Mouse (Mus musculus): ENCODE data around the gene Ssh1. TPM values are rescaled to one million over a fixed set of nuclear protein-coding genes. Genes with fewer than 3 reads are reported as not detected.

The Ssh1 gene
- polyA plus RNA-seq, 1 experiment, result 3.7 TPM

GRCm38 (mm10) chr5:113918654-113919053, 75.0 kb downstream of the Ssh1 start:
- Histone ChIP-seq H3K36me3 (ENCODE audit: control insufficient read depth, insufficient read depth) (no peaks in the 10 kb centered on the region), H3K27me3 (ENCODE audit: control insufficient read depth, insufficient read depth, insufficient read length) (no peaks in the 10 kb centered on the region), H3ac (ENCODE audit: control insufficient read depth, insufficient read length, low read depth) (no peak overlapping the region), H3K79me3 (ENCODE audit: low read depth) (no peaks in the 10 kb centered on the region), H3K79me2 (ENCODE audit: control insufficient read depth, insufficient read depth) (no peaks in the 10 kb centered on the region), H3K4me3 (ENCODE audit: insufficient read depth, poor library complexity, severe bottlenecking) (no peak overlapping the region)
- TF ChIP-seq MAX (IDR thresholded peaks at IDR 0.05) (no peak), MYOD1 (IDR thresholded peaks at IDR 0.05; ENCODE audit: control insufficient read depth, insufficient read length, low read depth) (no peak), USF1 (IDR thresholded peaks at IDR 0.05; ENCODE audit: low read depth) (no peak), MYOG (IDR thresholded peaks at IDR 0.05; ENCODE audit: control insufficient read depth, extremely low read depth, insufficient read length) (no peak), FOSL1 (IDR thresholded peaks at IDR 0.05; ENCODE audit: insufficient read depth, low read length, poor library complexity, severe bottlenecking) (no peak), CEBPB (IDR thresholded peaks at IDR 0.05; ENCODE audit: low read depth) (no peak), CTCF (IDR thresholded peaks at IDR 0.05; ENCODE audit: control insufficient read depth, insufficient read depth, insufficient read length) (no peak)

DNA sequence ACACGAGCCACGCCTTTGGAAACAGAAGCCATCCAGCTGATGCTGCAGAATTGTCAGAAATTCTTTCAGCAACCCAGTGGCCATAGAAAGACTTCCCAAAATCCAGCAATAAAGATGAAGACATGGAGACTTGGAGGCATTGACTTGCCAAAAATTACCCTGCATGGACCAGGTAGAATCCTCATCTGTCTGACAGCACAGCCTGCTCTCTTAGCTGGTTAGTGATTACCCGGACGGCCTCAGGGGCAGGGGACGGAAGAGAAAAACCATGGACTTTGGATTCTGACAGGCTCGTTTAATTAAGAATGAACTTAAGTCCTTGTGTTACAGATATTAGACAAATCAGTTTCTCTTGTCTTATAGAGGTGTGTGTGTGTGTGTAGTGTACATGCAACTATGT, 83.0 kb downstream of the Ssh1 start:
- Histone ChIP-seq H3K79me2 (ENCODE audit: control insufficient read depth, insufficient read depth) (peaks cover 27% of the 10 kb centered on the region), H3K79me3 (ENCODE audit: low read depth) (peaks cover 22% of the 10 kb centered on the region), H3K27me3 (ENCODE audit: control insufficient read depth, insufficient read depth, insufficient read length) (no peaks in the 10 kb centered on the region), H3ac (ENCODE audit: control insufficient read depth, insufficient read length, low read depth) (no peak overlapping the region), H3K4me3 (ENCODE audit: insufficient read depth, poor library complexity, severe bottlenecking) (no peak overlapping the region), H3K36me3 (ENCODE audit: control insufficient read depth, insufficient read depth) (no peaks in the 10 kb centered on the region)
- no peak for TF ChIP-seq CTCF (IDR thresholded peaks at IDR 0.05; ENCODE audit: control insufficient read depth, insufficient read depth, insufficient read length)
- TF ChIP-seq FOSL1 (IDR thresholded peaks at IDR 0.05; ENCODE audit: insufficient read depth, low read length, poor library complexity, severe bottlenecking), result no peak
- no peak for TF ChIP-seq MAX (IDR thresholded peaks at IDR 0.05)
- TF ChIP-seq MYOD1 (IDR thresholded peaks at IDR 0.05; ENCODE audit: control insufficient read depth, insufficient read length, low read depth), result no peak
- no peak for TF ChIP-seq CEBPB (IDR thresholded peaks at IDR 0.05; ENCODE audit: low read depth)
- no peak for TF ChIP-seq USF1 (IDR thresholded peaks at IDR 0.05; ENCODE audit: low read depth)
- no peak for TF ChIP-seq MYOG (IDR thresholded peaks at IDR 0.05; ENCODE audit: control insufficient read depth, extremely low read depth, insufficient read length)

DNA sequence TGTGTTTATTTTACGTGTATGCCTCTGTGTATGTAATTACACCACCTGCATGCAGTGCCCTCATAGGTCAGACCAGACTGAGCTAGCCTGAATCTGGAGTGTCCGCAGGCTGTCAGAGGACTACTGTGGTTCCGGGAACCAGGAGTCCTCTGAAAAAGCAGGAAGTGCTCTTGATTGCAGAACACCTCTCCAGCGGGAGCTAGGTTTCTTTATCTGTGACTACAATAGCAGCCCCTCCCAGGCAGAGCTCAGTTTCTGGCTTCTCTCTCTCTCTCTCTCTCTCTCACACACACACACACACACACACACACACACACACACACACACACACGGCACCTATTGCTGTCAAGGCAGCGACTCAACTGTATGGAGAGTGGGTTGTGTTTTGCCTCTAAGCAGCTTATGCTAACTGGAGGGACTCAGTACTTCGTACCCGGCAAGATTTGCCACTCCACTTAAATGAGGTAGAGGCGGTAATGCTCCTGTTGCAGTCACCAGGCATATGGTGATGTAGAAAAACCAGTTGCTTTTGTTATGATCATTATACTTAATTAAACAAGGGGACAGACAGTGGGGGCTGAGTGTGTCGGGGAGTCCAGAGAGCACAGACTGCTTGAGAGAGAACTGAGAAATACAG, 83.5 kb downstream of the Ssh1 start:
- no peak overlapping the region for H3ac ChIP-seq (ENCODE audit: control insufficient read depth, insufficient read length, low read depth)
- no peaks in the 10 kb centered on the region for H3K27me3 ChIP-seq (ENCODE audit: control insufficient read depth, insufficient read depth, insufficient read length)
- TF ChIP-seq CEBPB (IDR thresholded peaks at IDR 0.05; ENCODE audit: low read depth) (no peak), CTCF (IDR thresholded peaks at IDR 0.05; ENCODE audit: control insufficient read depth, insufficient read depth, insufficient read length) (no peak), MYOG (IDR thresholded peaks at IDR 0.05; ENCODE audit: control insufficient read depth, extremely low read depth, insufficient read length) (no peak), USF1 (IDR thresholded peaks at IDR 0.05; ENCODE audit: low read depth) (no peak), FOSL1 (IDR thresholded peaks at IDR 0.05; ENCODE audit: insufficient read depth, low read length, poor library complexity, severe bottlenecking) (no peak), MYOD1 (IDR thresholded peaks at IDR 0.05; ENCODE audit: control insufficient read depth, insufficient read length, low read depth) (no peak), MAX (IDR thresholded peaks at IDR 0.05) (no peak)
- no peaks in the 10 kb centered on the region for H3K36me3 ChIP-seq (ENCODE audit: control insufficient read depth, insufficient read depth)
- peaks cover 28% of the 10 kb centered on the region for H3K79me3 ChIP-seq (ENCODE audit: low read depth)
- no peak overlapping the region for H3K4me3 ChIP-seq (ENCODE audit: insufficient read depth, poor library complexity, severe bottlenecking)
- H3K79me2 ChIP-seq (ENCODE audit: control insufficient read depth, insufficient read depth), result peaks cover 32% of the 10 kb centered on the region

DNA sequence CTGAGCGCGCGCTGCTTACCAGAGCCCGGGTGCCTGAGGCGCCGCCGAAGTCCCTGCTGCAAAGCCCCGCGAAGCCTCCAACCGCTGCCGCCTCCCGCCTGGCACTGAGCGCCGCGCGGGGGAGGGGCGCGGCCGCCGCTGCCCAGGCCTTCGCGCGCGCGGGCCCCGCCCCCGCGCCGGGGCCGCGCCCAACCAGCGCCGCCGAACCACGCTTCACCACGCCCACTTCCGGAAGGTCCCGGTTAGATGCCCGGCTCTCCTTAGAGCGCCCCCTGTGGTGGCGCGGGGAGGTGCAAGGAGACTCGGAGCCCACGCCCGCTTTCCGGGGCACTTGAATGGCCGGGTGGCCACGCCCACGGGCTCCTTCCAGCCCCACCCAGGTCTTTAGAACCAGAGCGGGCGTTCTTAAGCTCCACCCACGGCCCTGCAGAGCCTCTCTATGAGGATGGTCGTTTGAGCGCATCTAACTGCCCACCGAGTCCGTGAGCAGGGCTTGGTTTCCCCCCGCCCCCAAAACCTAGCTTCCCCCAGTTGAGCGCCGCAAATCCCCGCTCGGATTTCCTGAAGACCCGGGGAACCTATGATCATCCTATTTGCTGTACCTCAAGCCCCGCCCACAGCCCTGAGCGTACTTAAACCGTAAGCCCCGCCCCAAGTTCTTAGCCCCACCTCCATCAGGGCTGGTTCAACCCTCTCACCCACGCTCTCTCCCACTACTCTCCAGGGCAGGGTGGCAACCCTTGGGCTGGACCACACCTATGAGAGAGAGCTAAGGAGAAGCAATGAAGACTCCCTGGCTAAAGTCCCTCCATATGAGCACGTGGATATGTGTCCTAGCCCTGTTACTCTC, 84.9 kb downstream of the Ssh1 start, which contains the start of gene Coro1c:
Coro1c (minus strand) TSS at position 167 of the 850 bp plus-strand sequence.
- TF ChIP-seq FOSL1 (IDR thresholded peaks at IDR 0.05; ENCODE audit: insufficient read depth, low read length, poor library complexity, severe bottlenecking) (no peak), MAX (IDR thresholded peaks at IDR 0.05) (peak; percentile 38), CTCF (IDR thresholded peaks at IDR 0.05; ENCODE audit: control insufficient read depth, insufficient read depth, insufficient read length) (peak; percentile 84), MYOD1 (IDR thresholded peaks at IDR 0.05; ENCODE audit: control insufficient read depth, insufficient read length, low read depth) (no peak), CEBPB (IDR thresholded peaks at IDR 0.05; ENCODE audit: low read depth) (no peak)
- H3K4me3 ChIP-seq (ENCODE audit: insufficient read depth, poor library complexity, severe bottlenecking), result peak within 1 kb of the TSS; percentile 78
- H3K79me3 ChIP-seq (ENCODE audit: low read depth), result peaks cover 41% of the 10 kb centered on the region
- no peaks in the 10 kb centered on the region for H3K36me3 ChIP-seq (ENCODE audit: control insufficient read depth, insufficient read depth)
- H3K79me2 ChIP-seq (ENCODE audit: control insufficient read depth, insufficient read depth), result peaks cover 46% of the 10 kb centered on the region
- no peaks in the 10 kb centered on the region for H3K27me3 ChIP-seq (ENCODE audit: control insufficient read depth, insufficient read depth, insufficient read length)
- H3ac ChIP-seq (ENCODE audit: control insufficient read depth, insufficient read length, low read depth), result peak within 1 kb of the TSS; percentile 96

GRCm38 (mm10) chr5:113907786-113908567, 85.7 kb downstream of the Ssh1 start:
- Histone ChIP-seq H3K36me3 (ENCODE audit: control insufficient read depth, insufficient read depth) (no peaks in the 10 kb centered on the region), H3K79me2 (ENCODE audit: control insufficient read depth, insufficient read depth) (peaks cover 54% of the 10 kb centered on the region), H3ac (ENCODE audit: control insufficient read depth, insufficient read length, low read depth) (peak overlapping the region; percentile 96), H3K27me3 (ENCODE audit: control insufficient read depth, insufficient read depth, insufficient read length) (no peaks in the 10 kb centered on the region), H3K79me3 (ENCODE audit: low read depth) (peaks cover 50% of the 10 kb centered on the region), H3K4me3 (ENCODE audit: insufficient read depth, poor library complexity, severe bottlenecking) (peak overlapping the region; percentile 78)
- TF ChIP-seq CEBPB (IDR thresholded peaks at IDR 0.05; ENCODE audit: low read depth) (no peak), USF1 (IDR thresholded peaks at IDR 0.05; ENCODE audit: low read depth) (no peak), MYOG (IDR thresholded peaks at IDR 0.05; ENCODE audit: control insufficient read depth, extremely low read depth, insufficient read length) (no peak), FOSL1 (IDR thresholded peaks at IDR 0.05; ENCODE audit: insufficient read depth, low read length, poor library complexity, severe bottlenecking) (no peak), CTCF (IDR thresholded peaks at IDR 0.05; ENCODE audit: control insufficient read depth, insufficient read depth, insufficient read length) (no peak), MYOD1 (IDR thresholded peaks at IDR 0.05; ENCODE audit: control insufficient read depth, insufficient read length, low read depth) (no peak), MAX (IDR thresholded peaks at IDR 0.05) (no peak)

Measured in C2C12 (cell line).